Mouse (Mus musculus): Measurements from ENCODE around the gene Trpm4.
"Not testable (repeated sequence)": the region's sequence is repeated elsewhere in the genome, so short reads cannot be mapped to it uniquely, and the experiment has no call there.

Gene Trpm4

GRCm38 (mm10) chr7:45255822-45256221 is 77.8 kb downstream of the Trpm4 start:
- not testable (repeated sequence) for DNase-seq (ENCODE audit: low read depth, low spot score)

GRCm38 (mm10) chr7:45253806-45254205 is 79.8 kb downstream of the Trpm4 start:
- DNase-seq (ENCODE audit: low read depth, low spot score) = no peak

All from telencephalon, adult 2 months (tissue).